Mouse (Mus musculus) cerebellum, adult 2 months (tissue): Measurements from ENCODE around the gene C1ql1.

Experiments used
- CTCF ChIP-seq: fragments of 200-500 bp; IDR thresholded peaks from 2 replicates; pipeline ENCODE4 v1.5.1; 2011; ENCODE audit warnings: low read depth, mild to moderate bottlenecking, control low read depth, low read length, moderate library complexity, borderline replicate concordance; ENCODE audit not compliant: insufficient read depth
- POLR2A ChIP-seq: fragments of 200-500 bp; IDR thresholded peaks from 2 replicates; pipeline ENCODE4 v1.6.1; 2011; ENCODE audit warnings: low read length, control low read depth, borderline replicate concordance; ENCODE audit not compliant: insufficient read depth

DNA sequence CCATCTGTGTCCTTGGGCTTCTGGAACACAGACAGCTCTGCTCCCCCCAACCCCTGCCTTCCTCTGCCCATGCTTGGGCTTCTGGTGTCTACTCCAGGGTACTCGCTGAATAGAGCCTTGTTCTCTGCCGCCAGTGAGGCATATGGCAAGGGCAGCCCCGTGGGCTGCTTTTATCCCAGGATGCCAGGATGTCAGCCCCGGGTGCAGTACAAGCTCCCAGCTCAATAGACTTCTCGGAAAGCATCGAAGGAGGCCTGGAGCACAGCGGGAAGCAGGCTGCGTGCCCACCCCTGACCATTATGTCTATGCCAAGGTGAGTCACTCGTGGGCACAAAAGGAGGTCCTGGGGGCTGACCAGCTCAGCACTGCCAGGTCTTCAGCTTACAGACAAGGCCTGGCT, 48.1 kb downstream of the C1ql1 start:
- TF ChIP-seq CTCF (no peak), POLR2A (no peak)
